Mouse (Mus musculus) stomach, postnatal 0 days (tissue): ENCODE data around the gene Aldh9a1. TPM values are rescaled to one million over a fixed set of nuclear protein-coding genes. Genes with fewer than 3 reads are reported as not detected.

Experiments
- ATAC-seq: fragments of 200-750 bp; cut with Nextera tagmentation; 2 replicates; pipeline ENCODE4 v1.8.0; 2017; ENCODE audit not compliant: low FRiP score, low TSS enrichment
- DNase-seq: peaks from one replicate; pipeline ENCODE4 v3.0.0-alpha.2; 2016; ENCODE audit warnings: low spot score
- H3K27ac ChIP-seq: fragments of 300-500 bp; sonication (generic); replicated peaks from 2 replicates; pipeline ENCODE4 v1.5.1; 2014; ENCODE audit warnings: mild to moderate bottlenecking, control low read depth
- H3K27me3 ChIP-seq: fragments of 300-500 bp; sonication (generic); 2 replicates; pipeline ENCODE4 v1.6.1; 2014; ENCODE audit warnings: low read length; ENCODE audit not compliant: control insufficient read depth, insufficient read depth
- H3K36me3 ChIP-seq: fragments of 300-500 bp; sonication (generic); 2 replicates; pipeline ENCODE4 v1.6.1; 2014; ENCODE audit warnings: low read length, mixed read lengths; ENCODE audit not compliant: control insufficient read depth, insufficient read depth
- H3K4me1 ChIP-seq: fragments of 300-500 bp; sonication (generic); replicated peaks from 2 replicates; pipeline ENCODE4 v1.6.1; 2014; ENCODE audit warnings: antibody characterized with exemption; ENCODE audit not compliant: control insufficient read depth, insufficient read depth
- H3K4me2 ChIP-seq: fragments of 300-500 bp; sonication (generic); replicated peaks from 2 replicates; pipeline ENCODE4 v1.6.1; 2014; ENCODE audit warnings: low read depth, mild to moderate bottlenecking, control low read depth, moderate library complexity
- H3K4me3 ChIP-seq: fragments of 300-500 bp; sonication (generic); 2 replicates; pipeline ENCODE4 v1.5.1; 2014; ENCODE audit warnings: low read depth, low read length, control low read depth
- H3K9ac ChIP-seq: fragments of 300-500 bp; sonication (generic); 2 replicates; pipeline ENCODE4 v1.6.1; 2014; ENCODE audit warnings: mild to moderate bottlenecking, low read length, control low read depth, mixed read lengths
- H3K9me3 ChIP-seq: fragments of 300-500 bp; sonication (generic); 2 replicates; pipeline ENCODE4 v1.6.1; 2016; ENCODE audit warnings: low read length; ENCODE audit not compliant: control insufficient read depth
- CTCF ChIP-seq: IDR thresholded peaks from 2 replicates; pipeline ENCODE4 v1.5.1; 2016; ENCODE audit warnings: antibody characterized with exemption, low read depth, mild to moderate bottlenecking, moderate library complexity
- EP300 ChIP-seq: optimal IDR thresholded peaks from 2 replicates; pipeline ENCODE3; 2016; ENCODE audit warnings: antibody characterized with exemption
- WGBS: fragments of 180-500 bp; shearing (Covaris S2); extraction: QIAGEN DNeasy Blood & Tissue Kit; methylation state at CpG from one replicate; pipeline ENCODE4 v1.1.7; 2014; 5-methylcytosine and 5-hydroxymethylcytosine counted together
- polyA plus RNA-seq: library from polyadenylated mRNA; unstranded; fragments of >200 nt; fragmentation: Nextera tagmentation; extraction: Ambion mirVana; gene quantifications from 2 replicates; pipeline ENCODE4 v1.2.1, GENCODE M21; 2015

Aldh9a1 gene
- polyA plus RNA-seq, 1 experiment from 2014 or later, result 74.7 TPM

DNA sequence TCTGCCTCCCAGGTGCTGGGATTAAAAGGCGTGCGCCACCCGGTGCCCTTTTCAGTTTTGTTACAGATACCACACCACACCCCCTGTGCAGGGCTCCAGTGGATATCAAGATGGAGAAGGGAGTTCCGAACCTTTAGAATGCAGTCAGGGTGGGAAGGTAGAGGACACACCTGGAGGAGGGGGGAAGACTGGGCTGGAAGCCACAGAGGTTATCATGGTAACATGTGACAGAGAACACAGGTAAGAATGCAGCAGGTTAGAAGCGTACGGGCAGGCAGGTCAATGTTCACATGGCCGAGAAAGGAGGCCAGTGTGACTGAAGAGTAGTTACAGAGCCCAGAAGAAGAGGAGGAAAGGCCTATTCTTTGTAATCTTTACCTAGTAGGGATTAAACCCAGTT, 39.8 kb downstream of the Aldh9a1 start:
- Histone ChIP-seq H3K4me3 (no peak overlapping the region), H3K36me3 (no peaks in the 10 kb centered on the region), H3K4me2 (no peak overlapping the region), H3K9me3 (no peaks in the 10 kb centered on the region), H3K27me3 (no peaks in the 10 kb centered on the region), H3K9ac (no peak overlapping the region), H3K4me1 (0 out of 2 replicates have a peak, but pooled peaks cover 2% of the 10 kb centered on the region), H3K27ac (peak overlapping the region; percentile 77)
- 66% methylated on average over 7 of the region's 7 CpGs for WGBS
- DNase-seq, result peak; percentile 67
- TF ChIP-seq EP300, result no peak
- TF ChIP-seq CTCF, result no peak
- 0 out of 2 replicates have a peak, but pooled peaks have one; percentile 5 for ATAC-seq

DNA sequence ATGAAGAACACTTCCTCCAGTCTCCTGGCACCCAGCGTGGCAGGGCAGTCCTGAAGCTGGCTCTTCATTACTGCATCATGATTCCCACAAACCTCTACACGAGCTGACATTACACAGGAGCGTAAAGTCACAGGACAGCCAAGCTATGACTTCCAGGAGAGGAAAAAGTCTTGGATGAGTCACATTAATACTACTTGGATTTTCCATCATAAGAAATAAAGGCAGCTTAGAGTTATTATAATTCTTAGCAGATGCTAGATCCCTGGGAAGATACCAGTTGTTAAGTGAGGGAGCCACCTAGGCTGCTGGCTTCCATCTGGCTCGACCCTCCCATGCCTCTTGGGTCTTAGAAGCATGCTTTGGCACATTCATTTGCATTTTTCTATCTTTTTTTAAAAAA, 40.6 kb downstream of the Aldh9a1 start:
- no peaks in the 10 kb centered on the region for H3K27me3 ChIP-seq
- no peak overlapping the region for H3K4me2 ChIP-seq
- 62% methylated on average over 4 of the region's 4 CpGs for WGBS
- no peaks in the 10 kb centered on the region for H3K36me3 ChIP-seq
- H3K9ac ChIP-seq, result 0 out of 2 replicates have a peak overlapping the region, but pooled peaks have one; percentile 23
- TF ChIP-seq CTCF, result no peak
- no peak for TF ChIP-seq EP300
- no peak for DNase-seq
- H3K27ac ChIP-seq, result peak overlapping the region; percentile 77
- H3K4me1 ChIP-seq, result 0 out of 2 replicates have a peak, but pooled peaks cover 2% of the 10 kb centered on the region
- no peak for ATAC-seq
- H3K4me3 ChIP-seq, result no peak overlapping the region
- no peaks in the 10 kb centered on the region for H3K9me3 ChIP-seq

DNA sequence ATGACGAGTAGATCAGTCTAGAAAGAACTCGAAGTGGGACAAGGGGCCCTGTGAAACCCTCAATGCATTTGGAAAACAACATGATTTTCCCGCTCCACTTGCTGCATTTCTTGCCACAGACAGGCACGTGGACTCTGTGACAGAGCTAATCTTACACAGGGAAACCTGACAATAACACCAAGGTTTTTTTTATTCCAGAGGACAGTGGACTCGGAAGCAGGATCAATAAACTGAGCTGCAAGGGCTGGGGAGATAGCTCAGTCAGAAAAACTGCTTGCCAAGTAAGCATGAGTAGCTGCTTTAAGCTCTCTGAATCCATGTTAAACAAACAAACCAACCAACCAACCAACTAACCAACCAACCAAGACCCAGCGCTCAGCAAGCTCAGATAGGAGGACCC, 41.5 kb downstream of the Aldh9a1 start:
- DNase-seq (no peak), ATAC-seq (no peak)
- 0 out of 2 replicates have a peak, but pooled peaks cover 2% of the 10 kb centered on the region for H3K4me1 ChIP-seq
- no peak overlapping the region for H3K9ac ChIP-seq
- H3K27ac ChIP-seq, result peak overlapping the region; percentile 53
- no peaks in the 10 kb centered on the region for H3K36me3 ChIP-seq
- no peak overlapping the region for H3K4me3 ChIP-seq
- TF ChIP-seq EP300 (no peak), CTCF (no peak)
- peak overlapping the region; percentile 29; the same call in 1 of the 2 replicates for H3K4me2 ChIP-seq
- H3K9me3 ChIP-seq, result no peaks in the 10 kb centered on the region
- H3K27me3 ChIP-seq, result no peaks in the 10 kb centered on the region
- WGBS, result 56% methylated on average over 6 of the region's 6 CpGs

DNA sequence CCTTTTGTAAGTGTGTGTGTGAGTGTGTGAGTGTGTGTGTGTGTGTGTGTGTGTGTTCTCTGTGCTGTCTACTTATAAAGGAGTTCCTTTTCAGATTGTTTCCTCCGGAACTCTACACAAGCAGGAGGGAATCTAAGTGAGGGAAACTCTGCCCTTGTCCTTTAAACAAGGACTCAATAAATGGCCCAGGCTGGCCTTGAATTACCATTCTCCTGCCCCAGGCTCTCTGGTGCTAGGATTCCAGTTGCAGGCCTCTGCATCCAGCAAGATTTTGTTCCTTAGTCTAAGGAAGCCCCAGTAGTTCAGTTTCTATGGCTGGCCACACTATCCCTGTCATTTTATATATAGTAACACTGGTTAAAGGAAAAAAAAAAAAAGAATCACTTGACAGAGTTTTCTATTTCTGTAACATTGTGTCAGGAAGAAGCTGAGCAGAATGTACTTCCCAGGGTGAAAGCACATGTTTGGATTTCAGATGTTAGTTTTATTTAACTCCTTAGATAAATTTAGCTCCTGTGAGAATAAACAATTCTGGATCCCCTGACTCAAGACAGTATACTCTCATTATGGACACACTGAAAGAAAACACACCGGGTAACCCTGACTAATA, 42.3 kb downstream of the Aldh9a1 start:
- TF ChIP-seq CTCF, result no peak
- no peak for TF ChIP-seq EP300
- H3K9ac ChIP-seq, result peak overlapping the region; percentile 77
- H3K9me3 ChIP-seq, result no peaks in the 10 kb centered on the region
- DNase-seq, result no peak
- peak overlapping the region; percentile 75 for H3K4me2 ChIP-seq
- ATAC-seq, result no peak
- H3K27me3 ChIP-seq, result no peaks in the 10 kb centered on the region
- peak overlapping the region; percentile 91 for H3K27ac ChIP-seq
- 17% methylated on average over 2 of the region's 2 CpGs for WGBS
- H3K4me1 ChIP-seq, result 0 out of 2 replicates have a peak, but pooled peaks cover 2% of the 10 kb centered on the region
- H3K4me3 ChIP-seq, result peak overlapping the region; percentile 63
- no peaks in the 10 kb centered on the region for H3K36me3 ChIP-seq

DNA sequence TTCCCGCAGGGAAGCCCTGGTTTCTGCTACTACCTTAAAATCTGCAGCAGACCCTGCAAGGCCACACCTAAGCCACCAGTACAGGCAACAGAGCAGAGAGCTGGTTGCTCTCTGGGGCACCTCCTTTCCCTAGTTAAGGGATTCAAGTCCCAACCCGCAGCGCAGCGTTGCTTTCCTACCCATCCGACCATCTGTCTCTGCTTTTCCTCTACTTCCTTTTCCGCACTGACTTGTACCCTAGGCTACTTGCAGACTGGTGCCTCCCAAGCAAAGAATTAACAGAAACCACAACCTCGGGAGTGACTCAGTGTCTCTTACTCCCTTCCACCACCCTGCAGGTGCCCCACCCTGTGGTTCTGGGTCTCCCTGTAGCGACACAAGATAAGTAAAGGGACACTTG, 42.9 kb downstream of the Aldh9a1 start:
- no peaks in the 10 kb centered on the region for H3K36me3 ChIP-seq
- peak; percentile 55 for DNase-seq

DNA sequence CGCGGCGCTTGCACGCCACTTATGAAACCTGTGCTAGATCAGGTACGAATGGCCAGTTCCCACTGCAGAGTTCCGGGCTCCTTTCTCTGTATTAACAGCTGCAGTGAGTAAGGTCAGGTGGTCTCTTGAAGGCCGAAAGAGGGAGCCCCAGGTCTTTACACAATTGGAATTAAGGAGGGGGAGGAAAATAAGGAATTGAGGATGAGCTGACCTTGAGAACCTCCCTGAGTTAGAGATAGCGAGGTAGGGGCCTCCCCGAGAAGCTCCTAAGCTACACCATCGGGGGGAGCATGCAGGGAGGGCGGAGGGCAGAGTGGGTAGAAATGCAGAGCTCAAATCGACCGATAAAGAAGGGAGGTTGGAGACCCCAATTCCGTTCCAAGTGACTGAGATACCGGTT, 43.5 kb downstream of the Aldh9a1 start:
- Histone ChIP-seq H3K27ac (peak overlapping the region; percentile 91), H3K4me1 (0 out of 2 replicates have a peak, but pooled peaks cover 2% of the 10 kb centered on the region), H3K27me3 (no peaks in the 10 kb centered on the region), H3K36me3 (no peaks in the 10 kb centered on the region), H3K4me3 (peak overlapping the region; percentile 63), H3K9me3 (no peaks in the 10 kb centered on the region), H3K9ac (peak overlapping the region; percentile 77), H3K4me2 (peak overlapping the region; percentile 75)
- peak; percentile 7; the same call in 1 of the 2 replicates for ATAC-seq
- DNase-seq, result no peak
- under 1% methylated on average over 15 of the region's 15 CpGs for WGBS
- TF ChIP-seq CTCF (peak; percentile 34), EP300 (no peak)

More for the DNA sequence above, 42.9 kb downstream of the Aldh9a1 start:
- Histone ChIP-seq H3K9me3 (no peaks in the 10 kb centered on the region), H3K27ac (peak overlapping the region; percentile 91), H3K4me3 (peak overlapping the region; percentile 63), H3K4me2 (peak overlapping the region; percentile 75), H3K9ac (peak overlapping the region; percentile 77), H3K4me1 (0 out of 2 replicates have a peak, but pooled peaks cover 2% of the 10 kb centered on the region), H3K27me3 (no peaks in the 10 kb centered on the region)
- TF ChIP-seq EP300 (no peak), CTCF (no peak)
- WGBS, result 6% methylated on average over 8 of the region's 8 CpGs
- peak; percentile 62 for ATAC-seq
